Mouse (Mus musculus) heart, embryonic 13.5 days (tissue): ENCODE measurements around the gene Arid5b. TPM values are rescaled to one million over a fixed set of nuclear protein-coding genes. Genes with fewer than 3 reads are reported as not detected.
A peak's percentile ranks its signal among the peaks of the same experiment; 100 is the strongest.

Experiments used
- ATAC-seq: fragments of 200-750 bp; cut with Nextera tagmentation; 2 replicates; pipeline ENCODE4 v1.8.0; 2017; ENCODE audit warnings: moderate TSS enrichment; ENCODE audit not compliant: insufficient number of reproducible peaks, low FRiP score, low TSS enrichment; ENCODE audit errors: extremely low read depth
- H3K27ac ChIP-seq: fragments of 300-500 bp; sonication (generic); replicated peaks from 2 replicates; pipeline ENCODE4 v1.5.1; 2015; ENCODE audit warnings: moderate library complexity, mild to moderate bottlenecking, inconsistent platforms
- H3K27me3 ChIP-seq: fragments of 300-500 bp; sonication (generic); replicated peaks from 2 replicates; pipeline ENCODE4 v1.6.1; 2015; ENCODE audit warnings: mild to moderate bottlenecking, inconsistent platforms
- H3K36me3 ChIP-seq: fragments of 300-500 bp; sonication (generic); 2 replicates; pipeline ENCODE4 v1.6.1; 2015; ENCODE audit warnings: mild to moderate bottlenecking, inconsistent platforms
- H3K4me1 ChIP-seq: fragments of 300-500 bp; sonication (generic); 2 replicates; pipeline ENCODE4 v1.6.1; 2015; ENCODE audit warnings: inconsistent platforms
- H3K4me2 ChIP-seq: fragments of 300-500 bp; sonication (generic); 2 replicates; pipeline ENCODE4 v1.6.1; 2015; ENCODE audit warnings: inconsistent platforms, mild to moderate bottlenecking, moderate library complexity
- H3K4me3 ChIP-seq: fragments of 300-500 bp; sonication (generic); 2 replicates; pipeline ENCODE4 v1.5.1; 2015; ENCODE audit warnings: moderate library complexity, mild to moderate bottlenecking, inconsistent platforms
- H3K9ac ChIP-seq: fragments of 300-500 bp; sonication (generic); 2 replicates; pipeline ENCODE4 v1.6.1; 2015; ENCODE audit warnings: inconsistent platforms, mild to moderate bottlenecking, moderate library complexity
- H3K9me3 ChIP-seq: fragments of 300-500 bp; sonication (generic); 2 replicates; pipeline ENCODE4 v1.6.1; 2016; ENCODE audit warnings: inconsistent platforms
- WGBS: fragments of 180-500 bp; shearing (Covaris S2); methylation state at CpG from one replicate; pipeline ENCODE4 v1.1.7; 2015; ENCODE audit warnings: mixed read lengths; 5-methylcytosine and 5-hydroxymethylcytosine counted together
- polyA plus RNA-seq: library from polyadenylated mRNA; unstranded; fragments of >200 nt; fragmentation: Nextera tagmentation; extraction: Ambion mirVana; gene quantifications from 2 replicates; pipeline ENCODE4 v1.2.1, GENCODE M21; 2015

The Arid5b gene
- polyA plus RNA-seq, 1 experiment from 2014 or later: 17.9 TPM

DNA sequence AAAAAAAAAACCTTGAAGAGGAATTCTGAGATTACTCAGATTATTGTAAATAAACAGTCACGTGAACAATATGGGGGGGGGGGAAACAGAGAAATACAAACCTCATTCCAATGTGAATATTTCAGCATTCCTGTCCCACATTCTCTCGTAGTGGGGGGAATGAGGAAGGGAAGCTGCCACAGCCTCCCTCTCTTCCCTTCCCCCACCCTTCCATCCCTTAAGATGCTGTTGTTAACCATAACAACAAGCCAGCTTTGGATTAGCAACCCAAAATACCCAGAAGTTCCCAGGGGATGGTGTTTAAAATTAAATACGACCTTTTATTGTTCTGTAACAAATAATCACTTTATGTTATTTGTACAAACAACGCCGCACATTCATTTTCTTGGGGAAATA, 69.9 kb downstream of the Arid5b start:
- H3K4me2 ChIP-seq: peak overlapping the region; percentile 45; the same call in 1 of the 2 replicates
- H3K4me3 ChIP-seq: no peak overlapping the region
- H3K9me3 ChIP-seq: no peaks in the 10 kb centered on the region
- no peak overlapping the region for H3K9ac ChIP-seq
- no peaks in the 10 kb centered on the region for H3K27me3 ChIP-seq
- peaks cover 7% of the 10 kb centered on the region for H3K36me3 ChIP-seq
- H3K27ac ChIP-seq: no peak overlapping the region
- no peak for ATAC-seq
- peaks cover 35% of the 10 kb centered on the region for H3K4me1 ChIP-seq
- 63% methylated on average over 5 of the region's 5 CpGs for WGBS

DNA sequence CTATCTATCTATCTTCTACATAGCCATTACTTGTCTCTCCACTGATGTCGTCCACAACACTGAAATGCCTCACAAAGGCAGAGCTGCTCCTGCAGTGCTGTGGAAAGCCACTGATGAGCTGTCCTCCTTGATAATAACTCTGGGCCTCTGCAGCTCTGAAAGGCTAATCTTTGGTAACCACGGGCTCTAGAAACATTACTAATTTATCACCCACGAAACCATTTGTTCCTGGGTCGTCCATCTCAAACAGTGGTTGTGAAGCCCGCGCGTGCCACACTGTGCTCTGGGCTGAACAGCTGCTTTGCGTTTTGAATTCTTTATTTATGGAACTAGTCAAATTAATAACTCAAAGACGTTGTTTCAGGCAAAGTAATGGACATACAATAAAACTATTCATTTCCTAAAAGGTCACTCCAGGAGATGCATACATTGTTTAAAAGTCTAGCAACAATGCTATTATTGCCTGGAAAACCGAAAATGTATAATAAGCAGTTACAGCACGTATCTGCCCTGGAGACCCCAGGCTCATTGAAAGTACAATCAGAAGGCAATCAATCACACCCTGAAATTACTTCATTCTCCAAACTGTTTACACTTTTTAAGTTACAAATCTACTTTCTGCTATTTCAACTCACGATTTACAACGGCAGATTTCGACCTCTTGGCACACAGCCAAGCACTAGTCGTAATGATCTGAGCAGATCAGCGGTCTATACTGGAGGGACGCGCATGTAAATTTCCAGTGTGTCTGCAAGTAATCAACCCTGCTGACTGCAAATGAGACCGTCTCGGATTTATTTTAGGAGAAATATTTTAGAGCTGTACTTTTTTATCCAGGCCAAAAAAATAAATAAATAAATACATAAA, 70.5 kb downstream of the Arid5b start:
- Histone ChIP-seq H3K27me3 (no peaks in the 10 kb centered on the region), H3K4me1 (peaks cover 32% of the 10 kb centered on the region), H3K9ac (no peak overlapping the region), H3K4me3 (no peak overlapping the region), H3K27ac (no peak overlapping the region), H3K4me2 (peak overlapping the region; percentile 45), H3K36me3 (peaks cover 7% of the 10 kb centered on the region), H3K9me3 (no peaks in the 10 kb centered on the region)
- ATAC-seq: no peak
- 50% methylated on average over 20 of the region's 20 CpGs for WGBS

DNA sequence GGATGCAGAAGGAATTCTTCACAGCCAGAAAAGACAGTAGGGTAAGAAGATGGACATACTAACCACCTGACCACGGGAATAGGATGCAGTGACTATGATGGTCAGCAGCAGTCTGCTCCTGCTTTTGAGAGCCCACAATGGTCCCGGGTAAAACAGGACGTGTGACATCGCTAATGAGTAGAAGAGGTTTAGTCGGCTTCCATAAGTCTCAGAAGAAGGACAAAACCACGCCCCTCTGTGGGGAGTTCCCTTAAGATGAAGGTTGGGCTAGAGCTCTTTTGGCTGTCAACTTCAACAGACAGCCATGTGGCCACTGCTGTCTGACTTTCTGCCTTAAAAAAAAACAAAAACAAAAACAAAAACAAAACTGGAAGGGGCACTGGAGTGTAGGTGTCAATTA, 74.1 kb downstream of the Arid5b start:
- ATAC-seq: no peak
- Histone ChIP-seq H3K4me1 (peaks cover 17% of the 10 kb centered on the region), H3K9me3 (no peaks in the 10 kb centered on the region), H3K36me3 (peaks cover 34% of the 10 kb centered on the region), H3K4me3 (no peak overlapping the region), H3K27ac (no peak overlapping the region), H3K9ac (no peak overlapping the region), H3K27me3 (no peaks in the 10 kb centered on the region), H3K4me2 (no peak overlapping the region)
- 81% methylated on average over 6 of the region's 6 CpGs for WGBS

DNA sequence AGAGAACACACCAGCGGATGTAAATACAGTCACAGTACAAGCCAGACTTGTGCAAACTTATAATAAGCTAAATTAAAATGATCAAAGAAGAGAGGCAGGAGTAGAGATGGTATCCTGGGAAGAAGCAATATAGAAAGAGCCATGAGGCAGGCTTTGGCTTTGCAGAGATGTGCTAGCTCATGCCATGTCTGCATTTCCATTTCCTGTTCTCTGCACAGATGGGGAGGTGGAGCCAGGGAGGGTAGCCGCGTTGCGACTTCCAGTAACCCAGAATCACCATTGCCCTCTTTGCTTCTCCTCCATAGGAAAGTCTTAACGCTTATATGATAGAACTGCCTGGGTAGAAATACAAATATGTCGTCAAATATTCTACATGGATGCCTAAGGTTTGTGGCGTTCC, 74.7 kb downstream of the Arid5b start:
- WGBS: 83% methylated on average over 7 of the region's 7 CpGs
- H3K27me3 ChIP-seq: no peaks in the 10 kb centered on the region
- no peak overlapping the region for H3K4me2 ChIP-seq
- peaks cover 13% of the 10 kb centered on the region for H3K4me1 ChIP-seq
- no peak overlapping the region for H3K4me3 ChIP-seq
- H3K27ac ChIP-seq: no peak overlapping the region
- H3K9ac ChIP-seq: no peak overlapping the region
- peaks cover 36% of the 10 kb centered on the region for H3K36me3 ChIP-seq
- H3K9me3 ChIP-seq: no peaks in the 10 kb centered on the region
- no peak for ATAC-seq

DNA sequence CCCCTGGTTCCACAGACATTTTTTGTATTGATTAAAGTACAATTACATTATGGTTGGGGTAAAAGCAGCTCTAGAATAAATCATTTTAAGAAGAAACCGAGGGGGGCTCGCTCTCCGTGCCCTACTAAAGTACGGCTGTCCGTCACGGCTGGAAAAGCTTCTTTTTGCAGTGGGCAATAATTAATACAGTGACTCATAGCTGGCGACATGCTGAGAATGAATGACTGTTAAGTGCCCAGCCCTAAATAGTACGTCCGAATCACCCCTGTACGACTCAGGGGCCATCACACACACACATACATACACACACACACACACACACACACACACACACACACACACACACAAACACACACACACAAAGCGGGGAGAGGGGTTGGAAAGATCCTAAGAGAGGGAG, 75.2 kb downstream of the Arid5b start:
- Histone ChIP-seq H3K4me1 (peaks cover 7% of the 10 kb centered on the region), H3K27ac (no peak overlapping the region), H3K36me3 (peaks cover 36% of the 10 kb centered on the region), H3K9ac (no peak overlapping the region), H3K4me3 (no peak overlapping the region), H3K4me2 (no peak overlapping the region), H3K27me3 (no peaks in the 10 kb centered on the region), H3K9me3 (no peaks in the 10 kb centered on the region)
- ATAC-seq: no peak
- WGBS: 76% methylated on average over 11 of the region's 11 CpGs

DNA sequence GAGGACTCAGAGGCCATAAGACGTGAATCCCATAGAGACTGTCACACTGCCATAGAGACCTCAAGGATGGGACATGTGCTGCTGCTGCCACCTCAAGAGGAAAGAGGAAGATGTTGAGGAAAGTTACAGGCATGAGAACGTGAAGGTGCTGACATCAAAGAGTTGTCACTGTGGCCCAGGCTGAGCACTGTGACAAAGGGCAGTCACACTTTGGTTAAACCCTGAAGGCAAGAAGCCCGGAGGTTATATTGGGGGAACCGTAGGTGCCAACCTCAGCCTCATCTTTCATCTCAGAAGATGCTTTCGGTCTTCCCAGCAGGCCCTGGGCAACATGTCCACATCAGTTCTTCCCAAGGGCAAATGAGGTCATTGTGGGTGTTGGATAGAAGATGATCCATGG, 79.1 kb downstream of the Arid5b start:
- Histone ChIP-seq H3K4me3 (no peak overlapping the region), H3K36me3 (peaks cover 36% of the 10 kb centered on the region), H3K4me2 (no peak overlapping the region), H3K9me3 (no peaks in the 10 kb centered on the region), H3K4me1 (peaks cover 3% of the 10 kb centered on the region; the same call in 1 of the 2 replicates), H3K27me3 (no peaks in the 10 kb centered on the region), H3K9ac (no peak overlapping the region), H3K27ac (no peak overlapping the region)
- no peak for ATAC-seq
- 84% methylated on average over 5 of the region's 5 CpGs for WGBS

DNA sequence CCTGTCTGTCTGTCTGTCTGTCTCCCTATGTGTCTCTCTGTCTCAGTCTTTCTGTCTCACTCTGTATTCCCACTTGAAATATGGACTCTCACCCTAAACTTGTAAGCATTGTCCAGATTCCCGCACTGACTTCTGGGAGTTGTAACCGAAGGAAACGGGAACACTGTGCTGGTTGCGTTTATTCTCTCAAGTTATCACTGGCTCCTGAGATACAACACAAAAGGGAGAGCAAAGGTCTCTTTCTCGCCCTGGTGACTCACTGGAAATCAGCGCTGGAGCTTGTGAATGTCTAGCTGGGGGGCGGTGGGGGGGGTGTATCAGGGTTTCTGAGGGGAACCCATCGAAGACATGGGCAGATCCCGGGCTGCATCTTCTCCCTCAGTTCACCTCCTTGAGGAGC, 82.2 kb downstream of the Arid5b start:
- ATAC-seq: no peak
- Histone ChIP-seq H3K9me3 (no peaks in the 10 kb centered on the region), H3K27ac (no peak overlapping the region), H3K4me2 (no peak overlapping the region), H3K4me1 (peaks cover 34% of the 10 kb centered on the region), H3K36me3 (peaks cover 14% of the 10 kb centered on the region), H3K9ac (no peak overlapping the region), H3K4me3 (no peak overlapping the region), H3K27me3 (no peaks in the 10 kb centered on the region)
- WGBS: 47% methylated on average over 9 of the region's 9 CpGs

DNA sequence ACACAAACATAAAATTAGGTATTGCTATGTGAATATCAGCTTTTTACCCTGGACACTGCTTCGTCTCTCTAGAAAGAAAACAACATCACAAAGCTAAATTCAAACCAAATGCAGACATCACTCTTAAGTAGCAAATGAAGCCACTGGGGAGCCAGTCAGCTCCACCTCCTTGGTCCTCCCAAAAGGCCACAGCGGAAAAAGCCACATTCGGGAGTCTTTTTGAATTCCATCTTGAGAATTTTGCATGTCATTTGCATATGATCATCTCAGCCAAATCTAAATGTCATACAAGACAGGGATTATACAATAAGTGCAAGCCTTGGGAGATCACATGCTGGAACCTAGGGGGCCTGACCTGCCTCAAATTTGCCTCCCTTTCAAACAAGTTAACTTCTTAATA, 85.0 kb downstream of the Arid5b start:
- H3K4me3 ChIP-seq: no peak overlapping the region
- no peaks in the 10 kb centered on the region for H3K27me3 ChIP-seq
- no peak overlapping the region for H3K9ac ChIP-seq
- peak overlapping the region; percentile 90 for H3K27ac ChIP-seq
- no peak overlapping the region for H3K4me2 ChIP-seq
- H3K36me3 ChIP-seq: no peaks in the 10 kb centered on the region
- WGBS: 66% methylated on average over 3 of the region's 3 CpGs
- peaks cover 36% of the 10 kb centered on the region for H3K4me1 ChIP-seq
- no peak for ATAC-seq
- H3K9me3 ChIP-seq: no peaks in the 10 kb centered on the region

DNA sequence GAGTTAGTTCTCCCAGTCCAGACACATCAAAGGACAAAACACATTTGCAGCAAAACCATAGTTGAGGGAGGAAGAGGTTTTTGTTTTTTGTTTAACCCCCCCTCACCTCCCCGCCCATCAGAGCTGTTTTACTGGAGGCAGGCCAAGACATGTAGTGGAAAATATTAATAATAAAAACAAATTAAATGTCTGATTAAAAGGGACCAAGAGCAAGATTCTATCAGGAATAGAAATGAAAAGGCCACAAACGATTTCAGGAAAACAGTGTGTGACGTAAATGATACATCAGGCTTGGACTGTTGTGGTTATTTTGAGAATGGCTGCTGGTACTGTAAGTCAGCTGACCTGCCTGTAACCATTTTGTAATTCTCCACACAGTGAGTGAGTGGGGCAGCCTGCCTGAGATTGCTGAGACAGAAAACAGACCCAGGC, 85.7 kb downstream of the Arid5b start:
- 0 out of 2 replicates have a peak, but pooled peaks cover 4% of the 10 kb centered on the region for H3K36me3 ChIP-seq
- 20% methylated on average over 3 of the region's 3 CpGs for WGBS
- H3K9me3 ChIP-seq: no peaks in the 10 kb centered on the region
- H3K9ac ChIP-seq: 0 out of 2 replicates have a peak overlapping the region, but pooled peaks have one; percentile 54
- peak overlapping the region; percentile 90 for H3K27ac ChIP-seq
- H3K27me3 ChIP-seq: no peaks in the 10 kb centered on the region
- peak overlapping the region; percentile 2; the same call in 1 of the 2 replicates for H3K4me3 ChIP-seq
- peak overlapping the region; percentile 51 for H3K4me2 ChIP-seq
- peak; percentile 58; the same call in 1 of the 2 replicates for ATAC-seq
- H3K4me1 ChIP-seq: peaks cover 36% of the 10 kb centered on the region

DNA sequence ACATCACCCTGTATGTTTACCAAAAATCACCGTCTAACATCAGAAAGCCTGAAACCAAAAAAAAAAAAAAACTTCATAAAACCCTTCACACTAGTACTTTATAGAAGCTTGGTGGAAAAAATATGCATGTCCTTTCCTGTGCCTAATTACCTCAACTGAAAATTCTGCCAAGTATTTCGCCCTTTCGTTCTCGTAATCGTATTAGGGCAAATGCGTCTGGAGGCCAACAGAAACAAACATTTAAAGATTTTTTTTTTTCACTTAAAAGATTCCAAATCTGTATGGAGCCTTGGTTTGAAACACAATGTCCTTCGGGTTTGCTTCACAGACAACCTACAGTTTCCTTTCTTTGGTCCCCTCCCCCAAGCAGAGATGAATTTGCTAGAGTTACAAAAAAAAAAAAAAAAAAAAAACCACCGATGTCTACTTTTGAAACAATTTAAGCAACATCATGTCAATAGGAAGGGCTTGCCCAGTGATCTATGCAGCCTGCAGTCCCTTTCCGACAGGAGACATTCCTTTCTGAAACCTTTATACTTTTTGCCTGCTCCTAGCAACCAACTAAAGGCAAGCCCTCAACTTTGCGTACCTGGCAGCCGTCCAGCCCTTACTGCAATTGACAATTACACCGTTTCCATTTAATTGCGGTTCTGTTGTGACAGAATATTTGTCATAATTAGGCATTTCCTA, 86.7 kb downstream of the Arid5b start:
- 38% methylated on average over 13 of the region's 13 CpGs for WGBS
- H3K9ac ChIP-seq: no peak overlapping the region
- H3K9me3 ChIP-seq: no peaks in the 10 kb centered on the region
- H3K36me3 ChIP-seq: 0 out of 2 replicates have a peak, but pooled peaks cover 11% of the 10 kb centered on the region
- no peak for ATAC-seq
- peak overlapping the region; percentile 51 for H3K4me2 ChIP-seq
- peaks cover 36% of the 10 kb centered on the region for H3K4me1 ChIP-seq
- H3K4me3 ChIP-seq: peak overlapping the region; percentile 25
- no peaks in the 10 kb centered on the region for H3K27me3 ChIP-seq
- H3K27ac ChIP-seq: peak overlapping the region; percentile 90

DNA sequence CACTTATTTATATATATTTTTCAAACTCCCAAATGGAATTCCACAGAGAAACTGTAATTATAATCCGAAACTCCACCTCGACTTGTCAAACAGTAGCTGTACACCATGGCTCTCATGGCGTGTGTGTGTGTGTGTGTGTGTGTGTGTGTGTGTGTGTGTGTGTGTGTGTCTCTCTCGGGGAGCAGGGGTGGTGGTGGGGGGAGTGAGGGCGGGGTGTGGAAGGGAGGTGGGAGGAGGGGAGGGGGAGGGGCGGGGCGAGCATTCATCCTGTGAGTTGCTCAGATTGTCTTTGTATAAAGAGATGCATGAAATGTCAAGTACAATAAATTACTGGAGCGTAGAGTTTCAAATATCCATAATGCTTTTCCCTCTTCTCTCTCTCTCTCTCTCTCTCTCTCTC, 87.4 kb downstream of the Arid5b start:
- H3K4me2 ChIP-seq: peak overlapping the region; percentile 51
- ATAC-seq: no peak

More for the DNA sequence above, 87.4 kb downstream of the Arid5b start:
- H3K27me3 ChIP-seq: no peaks in the 10 kb centered on the region
- peak overlapping the region; percentile 90 for H3K27ac ChIP-seq
- H3K4me1 ChIP-seq: peaks cover 34% of the 10 kb centered on the region
- H3K4me3 ChIP-seq: no peak overlapping the region
- 66% methylated on average over 6 of the region's 8 CpGs for WGBS
- H3K9me3 ChIP-seq: no peaks in the 10 kb centered on the region
- H3K36me3 ChIP-seq: peaks cover 17% of the 10 kb centered on the region
- no peak overlapping the region for H3K9ac ChIP-seq
